Mouse (Mus musculus): Measurements from ENCODE around the gene Ppfibp2.

Ppfibp2 gene

DNA sequence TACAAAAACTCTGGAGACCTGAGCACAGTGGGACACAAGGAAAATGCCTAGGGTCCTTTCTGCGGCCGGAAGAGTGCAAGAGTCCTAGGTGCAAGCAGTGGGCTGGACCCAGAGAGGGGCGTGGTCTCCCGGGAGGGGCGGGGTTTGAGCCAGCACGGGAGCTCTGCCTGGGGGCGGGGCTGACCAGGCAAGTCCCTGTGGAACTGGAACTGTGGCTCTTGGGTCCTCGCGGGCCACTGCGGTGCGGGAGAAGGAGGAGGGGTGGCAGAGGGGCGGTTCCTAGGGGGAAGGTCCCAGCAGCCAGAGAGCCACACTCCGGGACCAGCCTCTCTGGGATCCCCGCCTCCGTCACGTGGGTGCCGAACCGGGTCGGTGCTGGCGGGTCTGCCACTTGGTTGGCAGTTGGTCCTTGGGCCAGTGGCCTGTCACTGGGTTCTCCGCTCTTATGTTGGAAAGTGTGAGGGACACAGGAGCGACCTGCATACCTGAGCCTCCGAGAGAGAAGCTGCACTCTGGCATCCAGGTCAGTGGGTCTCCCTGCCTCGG lies at the start of gene Ppfibp2:
Ppfibp2 (plus strand) TSS at position 351 of the 546 bp plus-strand sequence.
- DNase-seq (ENCODE audit: low read depth, low spot score) = peak; percentile 83

DNA sequence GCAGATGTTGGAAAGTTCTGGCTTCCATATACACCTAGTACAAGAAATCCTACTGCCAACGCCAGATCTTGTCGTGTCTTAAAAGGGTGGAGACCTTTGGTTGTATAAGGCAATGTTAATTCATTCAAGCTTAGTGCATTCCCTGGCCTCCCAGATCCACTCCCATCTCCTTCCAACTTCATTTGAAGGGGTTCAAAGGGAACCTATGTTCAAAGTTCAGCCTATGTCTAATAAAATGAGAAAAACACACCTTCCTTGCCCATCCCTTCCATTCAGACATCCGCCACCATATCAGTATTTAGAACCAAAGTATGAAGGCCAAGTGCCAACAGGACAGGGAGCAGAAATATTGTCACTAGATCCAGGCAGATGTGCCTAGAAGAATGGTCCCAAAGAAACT lies 47.1 kb upstream of the Ppfibp2 start:
- no peak for DNase-seq (ENCODE audit: low read depth, low spot score)

- DNase-seq (ENCODE audit: low read depth, low spot score) = no peak
Measured at GRCm38 (mm10) chr7:107553461-107553860, 41.5 kb upstream of the Ppfibp2 start.

- DNase-seq (ENCODE audit: low read depth, low spot score) = peak; percentile 12
Measured at GRCm38 (mm10) chr7:107555906-107556305, 39.1 kb upstream of the Ppfibp2 start.

DNA sequence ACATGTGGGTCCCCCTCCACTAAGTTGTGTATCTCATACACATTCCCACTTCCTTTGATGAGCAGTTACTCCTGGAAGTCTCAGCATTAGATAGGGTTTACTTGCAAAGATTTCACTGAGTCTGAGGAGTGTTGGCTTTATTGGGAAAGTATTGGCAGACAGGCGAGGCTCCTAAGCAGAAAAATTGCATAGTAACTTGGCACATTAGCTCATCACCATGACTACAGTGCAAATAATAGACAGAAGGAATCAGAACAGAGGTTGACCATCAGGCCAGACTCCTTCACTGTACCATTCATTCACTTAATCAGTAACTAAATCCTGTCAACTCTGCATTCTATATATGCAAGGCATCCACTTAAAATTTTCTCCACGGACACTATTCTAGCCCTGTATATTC lies 34.3 kb upstream of the Ppfibp2 start:
- no peak for DNase-seq (ENCODE audit: low read depth, low spot score)

DNA sequence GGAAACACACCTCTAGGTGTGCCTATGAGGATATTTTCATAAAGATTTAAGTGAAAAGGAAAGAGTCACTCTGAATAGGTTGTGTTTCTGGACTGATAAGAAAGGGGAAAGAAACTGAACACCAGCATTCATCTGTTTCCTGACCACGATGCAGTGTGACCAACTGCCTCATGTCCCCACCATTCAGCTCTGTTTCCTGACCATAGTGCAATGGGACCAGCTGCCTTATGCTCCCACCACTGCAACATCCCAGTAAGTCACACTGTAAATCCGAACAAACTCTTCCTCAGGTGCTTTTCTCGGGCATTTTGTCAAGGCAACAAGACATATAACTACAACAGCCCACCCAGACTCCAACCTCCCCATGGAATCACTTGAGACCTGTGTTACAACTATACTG lies 33.4 kb upstream of the Ppfibp2 start:
- DNase-seq (ENCODE audit: low read depth, low spot score) = no peak

- DNase-seq (ENCODE audit: low read depth, low spot score) = no peak
Measured at GRCm38 (mm10) chr7:107563727-107564126, 31.3 kb upstream of the Ppfibp2 start.

GRCm38 (mm10) chr7:107567261-107567671 lies 27.7 kb upstream of the Ppfibp2 start, which contains the start of gene Olfml1:
TSS of gene Olfml1 (plus strand) at chr7:107567446.
- peak; percentile 91 for DNase-seq (ENCODE audit: low read depth, low spot score)

DNA sequence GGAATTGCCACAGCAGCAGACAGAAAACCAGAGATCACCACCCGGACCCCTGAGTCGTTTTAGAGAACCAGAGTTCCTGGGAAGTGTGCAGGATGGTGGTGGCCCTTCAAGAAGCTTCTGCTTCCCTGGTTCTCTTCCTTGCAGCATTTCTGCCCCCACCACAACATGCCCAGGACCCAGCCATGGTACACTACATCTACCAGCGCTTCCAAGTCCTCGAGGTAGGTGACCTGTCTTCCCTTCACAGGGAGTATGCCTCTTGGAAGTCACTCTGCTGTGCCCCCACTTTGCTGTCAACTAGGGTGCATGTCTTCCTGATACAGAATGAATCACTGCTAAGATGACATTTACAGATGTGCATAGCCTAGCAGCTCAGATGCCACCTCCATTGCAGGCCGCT lies 27.3 kb upstream of the Ppfibp2 start:
- no peak for DNase-seq (ENCODE audit: low read depth, low spot score)

- DNase-seq (ENCODE audit: low read depth, low spot score) = no peak
Measured at GRCm38 (mm10) chr7:107568971-107569370, 26.0 kb upstream of the Ppfibp2 start.

- no peak for DNase-seq (ENCODE audit: low read depth, low spot score)
Measured at GRCm38 (mm10) chr7:107573856-107574255, 21.2 kb upstream of the Ppfibp2 start.

- no peak for DNase-seq (ENCODE audit: low read depth, low spot score)
Measured at GRCm38 (mm10) chr7:107574276-107574675, 20.7 kb upstream of the Ppfibp2 start.

- DNase-seq (ENCODE audit: low read depth, low spot score) = no peak
Measured at GRCm38 (mm10) chr7:107592641-107593040, 2.4 kb upstream of the Ppfibp2 start.

DNA sequence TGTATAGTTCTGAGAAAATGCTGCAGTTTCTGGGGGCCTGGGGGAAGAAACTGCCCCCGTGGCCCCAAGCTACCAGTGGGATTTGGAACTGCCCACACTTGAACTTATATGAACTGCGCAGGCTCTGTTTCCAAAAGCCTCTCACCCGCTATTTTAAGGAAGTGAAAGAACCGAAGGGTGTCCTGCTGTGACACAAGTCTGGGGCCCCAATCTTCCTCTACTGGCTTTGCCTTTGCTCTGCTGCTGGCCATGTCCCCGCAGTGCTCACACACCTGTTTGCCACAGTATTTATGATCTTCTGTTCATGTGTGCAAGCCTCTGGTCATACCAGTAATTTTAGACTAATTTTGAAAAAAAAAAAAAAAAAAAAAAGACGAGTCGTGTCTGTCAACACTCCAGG lies 1.1 kb upstream of the Ppfibp2 start:
- DNase-seq (ENCODE audit: low read depth, low spot score) = no peak

DNA sequence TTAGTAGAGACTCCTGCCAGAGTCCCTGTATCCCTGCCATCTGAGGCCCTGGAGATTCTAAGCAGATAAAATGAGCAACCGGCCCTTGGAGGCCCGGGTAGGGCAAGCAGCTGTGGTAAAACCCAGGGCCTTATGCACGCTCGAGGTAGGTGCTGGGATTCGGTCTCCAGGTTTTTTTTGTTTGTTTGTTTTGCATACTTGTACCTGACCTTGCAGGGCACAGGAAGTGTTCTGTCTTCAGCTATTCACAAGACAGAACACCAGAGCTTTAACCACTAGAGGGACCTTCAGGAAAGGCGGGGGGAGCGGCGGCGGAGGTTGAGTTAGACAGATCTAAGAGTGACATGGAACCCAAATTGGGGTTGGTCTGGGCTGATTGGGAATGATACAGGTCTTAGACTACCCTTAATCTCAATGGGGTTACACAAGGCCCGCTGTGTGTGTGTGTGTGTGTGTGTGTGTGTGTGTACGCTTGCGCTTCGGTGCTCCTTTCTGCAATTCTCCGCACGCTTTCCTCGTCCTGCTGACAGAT lies 616 bp upstream of the Ppfibp2 start:
- DNase-seq (ENCODE audit: low read depth, low spot score) = peak; percentile 59

DNA sequence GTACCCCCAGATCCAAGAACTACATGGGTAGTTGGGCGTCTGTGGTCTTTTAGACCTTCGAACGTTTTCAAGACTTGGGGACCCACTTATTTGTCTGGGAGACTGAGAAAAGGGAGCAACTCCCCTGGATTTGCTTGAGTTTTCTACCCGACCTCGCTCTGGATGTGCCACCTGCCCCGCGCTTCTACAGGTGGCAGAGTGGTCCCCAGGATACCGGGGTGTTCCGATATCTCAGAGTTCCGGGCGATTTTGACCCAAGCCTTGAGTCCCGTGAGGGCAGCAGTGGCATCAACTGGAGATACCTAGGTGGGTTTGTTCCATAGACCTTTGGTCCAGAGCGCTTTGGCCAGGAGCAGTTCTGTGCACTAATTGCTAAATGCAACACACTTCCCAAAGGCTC lies 419 bp downstream of the Ppfibp2 start:
- DNase-seq (ENCODE audit: low read depth, low spot score) = no peak

- DNase-seq (ENCODE audit: low read depth, low spot score) = no peak
Measured at GRCm38 (mm10) chr7:107596753-107597152, 1.7 kb downstream of the Ppfibp2 start.

DNA sequence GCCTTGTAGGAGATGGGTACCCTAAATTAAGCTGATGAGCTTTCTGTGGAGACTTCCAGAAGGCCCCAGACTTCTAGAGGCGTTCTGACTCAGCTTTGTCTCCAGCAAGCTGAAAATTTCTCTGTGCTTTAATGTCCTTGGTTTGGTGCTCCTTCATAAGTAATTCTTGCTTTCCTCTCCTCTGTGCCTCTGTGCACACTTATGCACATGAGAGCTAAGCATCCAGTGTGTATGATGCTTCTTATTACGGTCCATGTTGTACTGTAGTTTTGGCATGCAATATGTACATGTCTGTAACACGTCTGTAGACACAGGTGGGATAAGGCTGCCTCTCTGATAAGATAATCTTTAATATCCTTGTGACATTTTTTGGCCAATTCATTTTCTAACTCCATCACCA lies 2.9 kb downstream of the Ppfibp2 start:
- no peak for DNase-seq (ENCODE audit: low read depth, low spot score)

- DNase-seq (ENCODE audit: low read depth, low spot score) = no peak
Measured at GRCm38 (mm10) chr7:107600651-107601050, 5.6 kb downstream of the Ppfibp2 start.

- no peak for DNase-seq (ENCODE audit: low read depth, low spot score)
Measured at GRCm38 (mm10) chr7:107602505-107602904, 7.5 kb downstream of the Ppfibp2 start.

GRCm38 (mm10) chr7:107602913-107603312 lies 7.9 kb downstream of the Ppfibp2 start:
- no peak for DNase-seq (ENCODE audit: low read depth, low spot score)

DNA sequence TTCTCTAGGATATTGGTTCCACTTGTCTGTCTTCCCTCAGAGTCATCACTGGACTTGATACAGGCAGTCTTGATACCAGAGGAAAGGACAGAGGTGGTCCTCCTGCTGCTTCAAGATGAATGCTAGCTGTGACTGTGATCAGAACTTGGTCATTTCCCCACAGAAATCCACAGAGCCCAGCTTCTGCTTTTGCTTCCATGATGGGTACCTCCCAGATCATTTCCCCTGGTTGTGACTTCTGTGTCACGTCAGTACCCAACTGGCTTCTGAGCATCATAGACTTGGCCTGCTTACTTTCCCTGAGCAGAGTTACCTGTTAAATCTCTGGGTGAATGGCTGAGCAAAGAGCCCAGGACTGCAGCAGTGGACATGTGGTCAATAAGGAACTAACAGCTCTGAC lies 12.8 kb downstream of the Ppfibp2 start:
- DNase-seq (ENCODE audit: low read depth, low spot score) = no peak

DNA sequence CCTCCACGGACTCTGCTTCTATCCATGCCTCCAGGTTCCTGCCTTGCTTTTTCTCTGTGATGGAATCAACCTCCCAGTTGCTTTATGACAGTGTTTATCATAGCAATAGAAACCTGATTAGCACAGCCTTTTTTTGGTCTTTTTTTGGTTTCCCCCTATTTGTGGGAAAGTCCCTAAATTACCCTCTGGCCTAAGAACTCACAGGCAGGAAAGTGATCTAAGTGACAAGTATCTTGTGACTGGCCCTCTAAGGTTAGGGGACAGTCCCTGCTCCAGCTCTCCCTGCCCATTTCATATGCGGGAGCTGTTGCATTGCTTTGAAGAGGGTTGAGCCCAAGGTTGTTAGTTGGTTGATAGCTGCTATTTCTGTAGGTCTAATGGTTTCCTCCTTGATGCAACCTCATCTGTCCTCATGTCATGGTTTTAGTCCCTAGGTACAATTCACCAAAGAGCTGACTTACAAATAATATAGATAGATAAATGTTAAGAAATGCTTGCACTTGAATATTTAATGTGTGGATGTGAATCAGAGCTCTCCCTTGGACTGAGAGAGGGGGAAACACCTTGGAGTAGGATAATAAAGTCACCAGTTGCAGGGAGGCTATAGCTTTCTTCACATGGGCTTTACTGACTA lies 14.7 kb downstream of the Ppfibp2 start:
- no peak for DNase-seq (ENCODE audit: low read depth, low spot score)

All from forelimb bud, embryonic 11.5 days (tissue).